Mouse (Mus musculus) hematopoietic stem cell, adult 5-6 weeks (primary cell): ENCODE data around the gene Strn3. TPM values are rescaled to one million over a fixed set of nuclear protein-coding genes. Genes with fewer than 3 reads are reported as not detected.
"Not testable (repeated sequence)": the region's sequence is repeated elsewhere in the genome, so short reads cannot be mapped to it uniquely, and the experiment has no call there.

Experiments used
- ATAC-seq, 2 experiments: fragments of 125-278 bp in 1 of 2; replicated peaks in 1 of 2; 2 replicates each; pipeline ENCODE4 v1.8.0; 2016 to 2017; ENCODE audit warnings: inconsistent platforms in 2 of 2, mild to moderate bottlenecking in 2 of 2, moderate number of reproducible peaks in 2 of 2, low read depth in 1 of 2, moderate TSS enrichment in 1 of 2; ENCODE audit not compliant: low FRiP score in 2 of 2, poor library complexity in 2 of 2, severe bottlenecking in 2 of 2, insufficient read depth in 1 of 2, low TSS enrichment in 1 of 2
- total RNA-seq: library from RNA; stranded (forward); fragments of 172-1452, 232-1000 nt; gene quantifications from 2 replicates; pipeline ENCODE4 v1.2.3, GENCODE M21; 2017

Gene Strn3
- total RNA-seq, 1 experiment from 2014 or later = 89.7 TPM

DNA sequence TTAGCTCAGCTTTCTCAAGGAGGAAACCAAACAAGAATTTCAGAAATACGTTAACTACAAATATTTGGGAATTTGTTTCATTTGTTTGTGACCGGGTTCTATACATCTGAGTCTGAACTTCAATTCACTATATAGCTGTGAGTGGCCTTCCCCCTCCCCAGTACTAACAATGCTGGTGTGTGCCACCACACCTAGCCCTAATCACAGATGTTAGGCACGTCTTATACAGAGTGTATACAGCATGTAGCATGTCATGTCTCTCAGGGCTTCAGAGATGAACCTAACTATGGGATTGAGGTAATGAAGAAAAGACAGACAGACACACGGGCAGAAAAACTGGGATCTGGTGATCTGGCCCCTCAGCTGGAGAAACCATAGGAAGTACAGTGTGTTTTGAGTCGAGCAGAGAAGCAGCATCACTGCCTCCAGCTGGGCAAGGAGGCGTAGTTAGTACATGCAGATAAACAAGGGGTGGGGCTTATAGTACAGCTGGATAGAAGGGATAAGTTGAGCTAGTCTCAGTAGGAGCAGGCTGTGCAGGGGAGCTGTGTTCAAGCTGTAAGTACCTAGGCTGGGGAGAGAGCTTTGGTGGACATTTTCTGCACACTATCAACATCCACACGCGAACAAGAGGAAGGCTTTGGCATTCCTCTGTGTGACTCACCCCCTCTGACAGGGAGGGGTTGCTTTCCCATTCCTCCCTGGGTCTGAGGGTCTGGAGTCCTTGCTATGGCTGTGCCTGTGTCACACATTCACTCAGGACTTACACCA lies 8.1 kb upstream of the Strn3 start:
- ATAC-seq = peak in 1 of 2 experiments; percentile 22; a peak in 1 of 4 replicates

GRCm38 (mm10) chr12:51696157-51696556 lies 4.5 kb upstream of the Strn3 start:
- no peak for ATAC-seq

DNA sequence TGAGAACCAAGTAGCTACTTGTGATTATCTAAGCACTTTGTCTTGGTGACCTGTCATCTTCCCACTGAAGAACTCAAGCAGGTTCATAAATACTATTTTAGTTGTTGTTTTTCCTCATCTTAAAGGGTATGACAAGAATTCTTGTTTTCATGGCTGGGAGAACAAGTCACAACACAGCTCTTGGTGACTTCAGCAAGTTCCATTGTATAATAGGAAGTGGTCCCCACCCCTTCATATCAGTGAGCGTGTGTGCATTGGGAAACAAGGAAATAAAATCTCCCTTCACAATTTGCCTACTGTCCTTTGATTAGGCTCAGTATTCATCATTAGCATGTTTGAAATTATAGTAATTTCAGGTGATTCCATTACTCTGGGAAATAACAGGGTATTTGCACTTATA lies 3.3 kb upstream of the Strn3 start:
- no peak for ATAC-seq

DNA sequence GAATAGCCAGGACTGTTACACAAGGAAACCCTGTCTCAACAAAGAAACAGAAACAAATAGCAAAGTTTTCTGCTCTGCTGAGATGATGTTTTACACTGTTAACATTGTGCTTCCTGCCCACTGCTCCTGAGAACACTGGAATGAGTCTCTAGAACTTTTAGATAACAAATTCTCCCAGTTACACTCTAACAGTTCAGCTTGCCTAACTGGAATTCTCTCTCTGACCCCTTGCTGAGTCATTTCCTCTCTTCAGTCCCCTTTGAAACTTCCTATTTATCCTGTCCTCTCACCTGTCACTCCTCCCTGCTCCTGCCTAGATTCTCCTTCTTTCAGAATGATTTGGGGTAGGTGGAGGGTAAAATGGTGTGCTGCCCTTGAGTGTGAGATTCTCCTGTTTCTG lies 2.4 kb upstream of the Strn3 start:
- ATAC-seq = no peak

DNA sequence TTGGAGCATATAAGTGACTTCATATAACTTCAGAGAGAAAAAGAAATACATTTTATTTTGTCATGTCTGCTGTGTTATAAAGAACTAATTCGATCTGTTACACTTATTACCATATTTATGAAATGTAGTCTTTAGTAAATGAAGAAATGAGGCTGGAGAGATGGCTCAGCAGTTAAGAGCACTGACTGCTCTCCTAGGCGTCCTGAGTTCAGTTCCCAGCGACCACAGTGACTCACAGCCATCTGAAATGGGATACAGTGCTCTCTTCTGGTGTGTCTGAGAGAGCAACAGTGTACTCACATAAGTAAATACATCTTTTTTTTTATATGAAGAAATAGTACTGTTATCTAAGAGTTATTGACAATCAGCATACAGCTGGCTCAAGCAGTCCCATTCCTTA lies 1.7 kb upstream of the Strn3 start:
- no peak for ATAC-seq

DNA sequence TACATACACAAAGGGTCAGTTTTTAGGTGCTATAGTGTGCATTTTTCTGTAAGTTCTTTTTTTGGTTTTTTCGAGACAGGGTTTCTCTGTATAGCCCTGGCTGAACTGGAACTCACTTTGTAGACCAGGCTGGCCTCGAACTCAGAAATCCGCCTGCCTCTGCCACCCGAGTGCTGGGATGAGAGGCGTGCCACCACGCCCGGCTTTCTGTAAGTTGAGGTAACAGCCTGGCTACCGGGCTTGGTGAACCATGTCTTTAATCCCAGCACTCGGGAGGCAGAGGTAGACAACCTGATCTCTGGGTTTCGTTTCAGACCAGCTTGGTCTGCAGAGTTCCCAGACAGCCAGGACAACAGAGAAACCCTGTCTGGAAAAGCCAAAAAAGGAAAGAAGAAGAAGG lies 1.2 kb upstream of the Strn3 start:
- ATAC-seq = not testable (repeated sequence)

GRCm38 (mm10) chr12:51690893-51691844 lies 528 bp downstream of the Strn3 start, which contains the start of gene Ap4s1:
Gene Ap4s1, plus strand, starts transcription at chr12:51691033.
- peak; percentile 19 to 49; a peak in 3 of 4 replicates for ATAC-seq

- ATAC-seq = no peak
Measured at GRCm38 (mm10) chr12:51688546-51688945, 3.2 kb downstream of the Strn3 start.

DNA sequence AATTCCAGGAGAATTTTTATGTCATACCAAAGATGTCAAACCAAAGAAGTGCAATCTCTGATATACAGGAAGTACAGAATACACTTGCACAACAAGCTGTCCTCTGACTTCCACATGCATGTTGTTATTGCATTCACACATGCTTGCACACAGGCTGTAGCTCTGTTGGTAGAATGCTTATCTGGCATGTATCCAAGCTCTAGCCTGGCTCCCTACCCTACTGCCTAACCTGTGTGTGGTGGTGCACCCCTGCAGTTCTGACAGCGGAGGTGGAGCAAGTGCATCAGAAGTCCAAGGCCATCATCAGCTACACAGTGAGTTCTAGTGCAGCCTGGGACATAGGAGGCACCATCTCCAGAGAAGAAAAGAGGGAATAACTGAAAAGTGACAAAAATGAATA lies 12.9 kb downstream of the Strn3 start:
- peak; percentile 32 to 37; a peak in 1 of 4 replicates for ATAC-seq

- ATAC-seq = no peak
Measured at GRCm38 (mm10) chr12:51676442-51676841, 15.3 kb downstream of the Strn3 start.

DNA sequence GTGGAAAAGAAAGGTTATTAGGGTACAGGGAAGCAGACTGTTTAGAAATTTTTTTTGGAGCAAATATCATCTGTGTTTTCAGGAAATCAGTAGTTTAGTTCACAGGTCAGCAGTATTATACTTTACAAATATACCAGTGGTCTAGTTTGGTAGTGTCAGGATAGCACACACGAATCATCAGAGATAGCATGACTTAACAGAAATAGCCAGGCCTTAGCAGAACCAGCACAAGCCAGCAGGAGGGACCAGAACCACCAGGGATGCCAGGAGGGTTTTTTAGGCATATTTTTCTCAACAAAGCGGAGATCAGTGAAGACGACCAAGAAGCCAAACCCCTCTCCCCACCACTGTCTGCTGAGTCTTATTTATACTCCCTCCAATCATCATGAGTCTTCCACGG lies 18.4 kb downstream of the Strn3 start:
- no peak for ATAC-seq

DNA sequence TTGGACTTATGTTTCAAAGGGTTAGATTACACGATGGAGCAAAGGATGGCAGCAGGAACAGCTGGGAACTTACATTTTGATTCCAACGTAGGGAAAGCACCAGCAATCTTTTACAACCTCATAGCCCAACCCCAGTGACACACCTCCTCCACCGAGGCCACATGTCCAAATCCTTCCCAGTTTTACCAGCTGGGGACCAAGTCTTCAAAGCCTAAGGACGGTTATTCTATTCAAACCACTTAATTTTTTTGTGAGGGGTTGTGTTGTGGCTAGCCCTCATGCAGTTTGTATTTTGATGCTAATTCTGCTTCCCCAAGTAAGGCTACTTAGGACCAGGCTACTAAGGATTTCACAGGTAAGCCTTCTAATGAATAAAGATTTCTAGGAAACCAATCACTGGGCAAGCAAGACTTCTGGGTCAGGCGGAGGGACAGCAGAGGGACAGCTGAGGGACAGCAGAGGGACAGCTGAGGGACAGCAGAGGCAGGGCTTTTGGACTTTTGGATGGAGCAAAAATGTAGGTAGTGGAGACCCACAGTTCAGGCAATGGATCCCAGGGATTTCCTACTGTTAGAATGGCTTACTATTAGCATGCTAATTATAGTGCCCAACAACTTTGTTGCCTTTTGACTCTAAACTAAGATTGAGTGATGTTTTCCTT lies 20.3 kb downstream of the Strn3 start:
- no peak for ATAC-seq

DNA sequence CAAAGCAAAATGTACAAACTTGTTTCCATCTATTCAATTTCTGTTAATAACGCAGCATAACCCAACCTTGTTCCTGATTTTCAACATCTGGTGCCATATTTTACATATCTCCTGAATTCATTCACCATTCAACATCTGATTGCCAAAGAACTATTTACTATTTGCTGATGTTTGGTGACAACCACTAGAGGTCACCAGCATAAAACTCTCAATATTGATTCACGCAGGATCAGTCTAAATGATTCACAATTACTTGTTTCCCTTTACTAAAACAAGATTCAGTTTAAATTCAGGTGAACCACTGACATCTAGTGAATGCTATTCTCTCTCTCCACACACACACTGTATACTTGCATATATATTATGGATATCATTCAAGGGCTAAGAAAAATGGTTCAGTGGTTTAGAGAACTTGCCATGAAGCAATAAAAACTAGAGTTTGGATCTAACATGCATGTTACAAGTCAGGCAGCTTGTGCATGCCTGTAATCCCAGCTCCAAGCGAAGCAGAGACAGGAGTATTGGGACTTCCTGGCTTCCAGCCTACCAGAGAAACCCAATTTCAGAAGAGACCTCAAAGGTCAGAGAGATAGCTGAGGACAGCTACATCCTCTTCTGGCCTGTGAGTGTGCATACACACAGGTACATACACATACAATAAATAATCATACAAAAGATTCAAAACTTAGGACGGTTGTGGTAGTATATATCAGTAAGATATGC lies 24.8 kb downstream of the Strn3 start:
- peak; percentile 49 to 56; a peak in 2 of 4 replicates for ATAC-seq

GRCm38 (mm10) chr12:51663908-51664307 lies 27.8 kb downstream of the Strn3 start:
- ATAC-seq = no peak; a peak in 1 of 4 replicates

DNA sequence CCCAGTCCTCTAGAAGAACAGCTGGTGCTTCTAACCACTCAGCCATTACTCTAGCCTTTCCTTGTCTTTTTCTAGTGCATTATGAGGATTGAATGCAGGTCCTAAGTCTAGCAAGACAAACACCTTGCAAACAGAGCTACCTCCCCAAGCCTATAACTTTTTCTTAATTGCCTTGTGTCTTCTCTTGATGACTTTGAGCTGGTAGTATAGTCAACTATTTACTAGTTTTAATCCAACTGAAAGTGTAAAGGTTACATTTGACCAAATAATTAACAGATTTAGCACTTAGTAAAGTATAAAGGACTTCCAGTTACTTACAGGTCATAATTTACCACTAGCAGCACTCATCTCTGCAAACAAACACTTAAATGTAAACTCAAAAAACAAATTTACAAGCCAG lies 28.7 kb downstream of the Strn3 start:
- no peak for ATAC-seq

DNA sequence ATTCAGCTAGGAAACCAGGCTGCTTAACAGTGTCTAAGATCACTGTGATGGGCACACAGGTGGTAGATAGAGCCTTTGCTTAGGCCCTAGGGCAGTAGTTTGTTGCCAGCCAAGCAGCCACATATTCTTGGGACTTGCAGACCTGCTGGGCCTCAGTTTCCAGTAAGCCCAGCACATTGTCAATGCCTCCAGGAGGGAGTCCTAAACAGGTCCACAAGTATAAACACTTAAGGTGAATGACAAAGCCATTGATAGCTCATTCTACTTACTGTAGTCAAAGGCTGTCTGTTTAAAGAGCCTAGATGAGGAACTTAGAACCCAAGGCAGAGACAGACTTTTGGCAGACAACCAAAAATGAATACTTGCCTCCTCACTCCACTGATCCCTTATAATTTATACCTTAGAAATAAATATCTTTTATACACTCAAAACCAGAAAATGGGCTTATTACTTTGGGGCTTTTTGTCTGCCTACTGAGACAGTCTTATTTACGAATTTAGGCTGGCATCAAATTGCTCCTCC lies 35.7 kb downstream of the Strn3 start:
- 0 out of 4 replicates have a peak, but pooled peaks of 1 of the 2 experiments have one; percentile 32 for ATAC-seq

- ATAC-seq = not testable (repeated sequence)
Measured at GRCm38 (mm10) chr12:51649401-51649800, 42.3 kb downstream of the Strn3 start.
